Mouse (Mus musculus): Measurements from ENCODE around the gene Sugp2. TPM values are rescaled to one million over a fixed set of nuclear protein-coding genes. Genes with fewer than 3 reads are reported as not detected.
A peak's percentile ranks its signal among the peaks of the same experiment; 100 is the strongest.
"Not testable (repeated sequence)": the region's sequence is repeated elsewhere in the genome, so short reads cannot be mapped to it uniquely, and the experiment has no call there.

Sugp2 gene
- polyA plus RNA-seq, 1 experiment from 2014 or later: 40.5 TPM

- peak overlapping the region; percentile 62 for H3K4me3 ChIP-seq
- H3K27me3 ChIP-seq: peaks cover 11% of the 10 kb centered on the region; the same call in 1 of the 2 replicates
- H3K4me1 ChIP-seq: peaks cover 16% of the 10 kb centered on the region
- WGBS: 67% methylated on average over 1 of the region's 1 CpGs
- H3K4me2 ChIP-seq (replicated peaks): peak overlapping the region; percentile 98
- H3K36me3 ChIP-seq: no peaks in the 10 kb centered on the region
- no peak for ATAC-seq (ENCODE audit: low FRiP score, low read depth)
- no peak overlapping the region for H3K27ac ChIP-seq
- H3K9ac ChIP-seq: peak overlapping the region; percentile 75
- H3K9me3 ChIP-seq: no peaks in the 10 kb centered on the region
Measured at GRCm38 (mm10) chr8:70211275-70211674, 22.8 kb upstream of the Sugp2 start.

DNA sequence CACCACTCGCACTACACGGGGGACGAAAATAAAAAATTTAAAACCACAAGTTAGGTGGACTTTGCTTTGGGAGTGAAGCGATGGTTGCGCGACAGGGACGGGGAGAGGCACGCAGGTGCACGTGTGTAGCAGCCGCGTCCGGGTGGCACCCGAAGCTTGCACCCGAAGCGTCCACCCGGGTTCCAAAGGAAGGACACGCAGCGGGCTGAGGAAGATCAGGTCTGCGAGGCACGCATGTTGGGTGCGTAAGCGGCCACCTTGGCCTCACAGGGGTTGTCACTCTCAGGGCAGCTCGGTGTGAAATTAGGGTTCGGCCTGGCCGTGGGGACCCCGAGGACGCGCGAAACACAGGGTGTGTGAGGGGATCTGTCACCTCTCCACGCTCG, 22.3 kb upstream of the Sugp2 start:
- H3K36me3 ChIP-seq: no peaks in the 10 kb centered on the region
- ATAC-seq (ENCODE audit: low FRiP score, low read depth): no peak
- peak overlapping the region; percentile 75 for H3K9ac ChIP-seq
- H3K4me3 ChIP-seq: peak overlapping the region; percentile 62
- 1% methylated on average over 31 of the region's 31 CpGs for WGBS
- no peaks in the 10 kb centered on the region for H3K9me3 ChIP-seq
- peaks cover 16% of the 10 kb centered on the region for H3K4me1 ChIP-seq
- H3K27me3 ChIP-seq: peaks cover 11% of the 10 kb centered on the region; the same call in 1 of the 2 replicates
- H3K27ac ChIP-seq: no peak overlapping the region
- H3K4me2 ChIP-seq (replicated peaks): peak overlapping the region; percentile 98

DNA sequence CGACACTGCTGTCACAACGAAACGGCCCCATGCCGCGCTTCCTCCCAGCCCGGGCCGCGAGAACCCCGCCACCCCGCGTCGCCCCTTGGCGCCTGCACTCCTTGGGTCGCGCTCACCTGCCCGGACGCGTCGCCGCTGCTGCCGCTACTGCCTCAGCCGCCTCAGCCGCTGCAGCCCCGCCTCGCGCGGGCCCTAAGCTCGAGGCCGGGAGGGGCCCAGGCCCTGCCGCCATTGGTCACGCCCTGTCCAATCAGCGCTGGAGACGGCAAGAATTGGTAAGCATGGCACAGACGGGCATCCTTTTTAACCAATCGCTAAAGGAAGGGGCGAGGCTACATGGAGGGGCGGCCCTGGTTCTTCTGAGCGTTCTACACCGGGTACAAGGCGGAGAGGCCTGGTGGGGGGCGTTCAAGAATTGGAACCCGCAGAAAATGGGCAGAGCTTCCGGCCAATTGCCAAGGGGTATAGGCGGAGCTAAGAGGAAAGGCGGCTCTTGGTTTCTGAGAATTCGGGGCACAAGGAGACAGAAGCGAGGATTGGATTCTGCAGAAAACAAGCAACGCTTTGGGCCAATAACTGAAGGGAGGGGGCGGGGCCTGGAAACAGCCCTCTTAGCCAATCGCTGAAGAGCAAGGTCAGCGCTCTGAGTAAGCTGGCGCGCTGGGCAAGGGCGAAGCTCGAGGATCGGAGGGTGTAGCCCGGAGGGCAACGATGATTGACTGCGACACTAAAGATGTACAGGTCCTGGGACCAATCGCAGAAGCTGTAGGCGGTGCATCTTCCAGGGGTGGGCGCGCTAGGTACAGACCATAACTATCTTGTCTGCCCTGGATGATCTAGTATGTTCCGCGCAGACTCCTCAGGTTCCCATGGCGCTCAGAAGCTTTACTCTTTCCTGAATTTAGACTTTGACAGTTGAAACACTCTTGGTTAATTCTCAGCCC, 21.6 kb upstream of the Sugp2 start, which contains the start of gene Slc25a42:
Gene Slc25a42 (minus strand): TSS at position 194 of the 944 bp plus-strand sequence.
- Histone ChIP-seq H3K27me3 (peaks cover 11% of the 10 kb centered on the region; the same call in 1 of the 2 replicates), H3K36me3 (no peaks in the 10 kb centered on the region), H3K4me2 (replicated peaks) (peak within 1 kb of the TSS; percentile 98), H3K9ac (peak within 1 kb of the TSS; percentile 75), H3K4me1 (peaks cover 16% of the 10 kb centered on the region), H3K9me3 (no peaks in the 10 kb centered on the region), H3K27ac (no peak within 1 kb of the TSS), H3K4me3 (peak within 1 kb of the TSS; percentile 62)
- under 1% methylated on average over 66 of the region's 66 CpGs for WGBS
- peak; percentile 99 for ATAC-seq (ENCODE audit: low FRiP score, low read depth)

- no peaks in the 10 kb centered on the region for H3K9me3 ChIP-seq
- no peak overlapping the region for H3K4me3 ChIP-seq
- no peak overlapping the region for H3K4me2 ChIP-seq (replicated peaks)
- WGBS: 64% methylated on average over 3 of the region's 3 CpGs
- peaks cover 11% of the 10 kb centered on the region; the same call in 1 of the 2 replicates for H3K27me3 ChIP-seq
- peaks cover 19% of the 10 kb centered on the region for H3K4me1 ChIP-seq
- H3K36me3 ChIP-seq: no peaks in the 10 kb centered on the region
- no peak overlapping the region for H3K9ac ChIP-seq
- no peak overlapping the region for H3K27ac ChIP-seq
- ATAC-seq (ENCODE audit: low FRiP score, low read depth): no peak
Measured at GRCm38 (mm10) chr8:70214411-70214810, 19.6 kb upstream of the Sugp2 start.

GRCm38 (mm10) chr8:70215092-70215491, 18.9 kb upstream of the Sugp2 start:
- WGBS: 71% methylated on average over 5 of the region's 5 CpGs
- no peaks in the 10 kb centered on the region for H3K9me3 ChIP-seq
- no peak for ATAC-seq (ENCODE audit: low FRiP score, low read depth)
- H3K4me1 ChIP-seq: peaks cover 23% of the 10 kb centered on the region
- no peak overlapping the region for H3K9ac ChIP-seq
- H3K27me3 ChIP-seq: peaks cover 11% of the 10 kb centered on the region; the same call in 1 of the 2 replicates
- H3K36me3 ChIP-seq: no peaks in the 10 kb centered on the region
- no peak overlapping the region for H3K27ac ChIP-seq
- H3K4me2 ChIP-seq (replicated peaks): no peak overlapping the region
- H3K4me3 ChIP-seq: no peak overlapping the region

- not testable (repeated sequence) for H3K36me3 ChIP-seq; H3K27me3 ChIP-seq; H3K4me2 ChIP-seq (replicated peaks); H3K9ac ChIP-seq; H3K27ac ChIP-seq; ATAC-seq (ENCODE audit: low FRiP score, low read depth); H3K9me3 ChIP-seq; H3K4me3 ChIP-seq
- peaks cover 12% of the 10 kb centered on the region for H3K4me1 ChIP-seq
- 67% methylated on average over 3 of the region's 3 CpGs for WGBS
Measured at GRCm38 (mm10) chr8:70216161-70216560, 17.9 kb upstream of the Sugp2 start.

DNA sequence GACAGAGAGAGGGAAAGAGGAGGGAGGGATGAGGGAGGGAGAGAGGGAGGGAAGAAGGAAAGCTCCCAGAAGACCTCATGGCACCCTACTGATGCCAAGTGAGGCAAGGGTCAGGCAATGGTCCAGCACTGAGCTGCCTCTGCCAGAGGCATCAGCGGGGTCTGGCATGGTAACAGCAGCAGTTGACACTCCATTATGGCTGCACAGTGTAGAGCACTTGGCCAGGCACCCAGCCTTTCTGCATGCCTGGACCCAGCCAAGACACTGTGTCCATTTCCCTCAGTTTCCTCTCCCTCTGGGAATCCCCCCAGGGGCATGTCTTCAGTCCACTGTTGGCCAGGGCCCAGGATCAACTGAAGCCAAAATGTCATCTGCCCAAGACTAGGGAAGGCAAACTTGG, 17.5 kb upstream of the Sugp2 start:
- Histone ChIP-seq H3K27me3 (no peaks in the 10 kb centered on the region), H3K27ac (no peak overlapping the region), H3K4me1 (peaks cover 12% of the 10 kb centered on the region), H3K4me3 (no peak overlapping the region), H3K9me3 (no peaks in the 10 kb centered on the region), H3K4me2 (replicated peaks) (no peak overlapping the region), H3K36me3 (peaks cover 3% of the 10 kb centered on the region), H3K9ac (no peak overlapping the region)
- ATAC-seq (ENCODE audit: low FRiP score, low read depth): no peak
- 69% methylated on average over 1 of the region's 1 CpGs for WGBS

GRCm38 (mm10) chr8:70217441-70217840, 16.6 kb upstream of the Sugp2 start:
- Histone ChIP-seq H3K27ac (no peak overlapping the region), H3K4me1 (peaks cover 12% of the 10 kb centered on the region), H3K27me3 (no peaks in the 10 kb centered on the region), H3K9ac (no peak overlapping the region), H3K36me3 (peaks cover 12% of the 10 kb centered on the region), H3K9me3 (no peaks in the 10 kb centered on the region), H3K4me2 (replicated peaks) (no peak overlapping the region), H3K4me3 (no peak overlapping the region)
- no peak for ATAC-seq (ENCODE audit: low FRiP score, low read depth)

GRCm38 (mm10) chr8:70219107-70219684, 14.8 kb upstream of the Sugp2 start:
- 43% methylated on average over 5 of the region's 5 CpGs for WGBS
- H3K4me2 ChIP-seq (replicated peaks): no peak overlapping the region
- peaks cover 8% of the 10 kb centered on the region for H3K4me1 ChIP-seq
- peaks cover 29% of the 10 kb centered on the region for H3K36me3 ChIP-seq
- no peak overlapping the region for H3K4me3 ChIP-seq
- 0 out of 2 replicates have a peak overlapping the region, but pooled peaks have one; percentile 40 for H3K9ac ChIP-seq
- no peak overlapping the region for H3K27ac ChIP-seq
- ATAC-seq (ENCODE audit: low FRiP score, low read depth): no peak
- H3K9me3 ChIP-seq: no peaks in the 10 kb centered on the region
- no peaks in the 10 kb centered on the region for H3K27me3 ChIP-seq

GRCm38 (mm10) chr8:70220236-70220840, 13.7 kb upstream of the Sugp2 start:
- Histone ChIP-seq H3K27me3 (no peaks in the 10 kb centered on the region), H3K36me3 (peaks cover 41% of the 10 kb centered on the region), H3K9ac (no peak overlapping the region), H3K9me3 (no peaks in the 10 kb centered on the region), H3K4me3 (no peak overlapping the region), H3K4me2 (replicated peaks) (no peak overlapping the region), H3K4me1 (peaks cover 8% of the 10 kb centered on the region), H3K27ac (no peak overlapping the region)
- no peak for ATAC-seq (ENCODE audit: low FRiP score, low read depth)
- WGBS: 68% methylated on average over 8 of the region's 8 CpGs

GRCm38 (mm10) chr8:70220911-70221310, 13.1 kb upstream of the Sugp2 start:
- no peak overlapping the region for H3K4me2 ChIP-seq (replicated peaks)
- no peak overlapping the region for H3K27ac ChIP-seq
- 92% methylated on average over 3 of the region's 3 CpGs for WGBS
- H3K4me1 ChIP-seq: peaks cover 8% of the 10 kb centered on the region
- no peaks in the 10 kb centered on the region for H3K9me3 ChIP-seq
- no peak overlapping the region for H3K9ac ChIP-seq
- no peak overlapping the region for H3K4me3 ChIP-seq
- no peak for ATAC-seq (ENCODE audit: low FRiP score, low read depth)
- H3K36me3 ChIP-seq: peaks cover 46% of the 10 kb centered on the region
- no peaks in the 10 kb centered on the region for H3K27me3 ChIP-seq

GRCm38 (mm10) chr8:70222041-70222440, 12.0 kb upstream of the Sugp2 start:
- no peak for ATAC-seq (ENCODE audit: low FRiP score, low read depth)

More at GRCm38 (mm10) chr8:70222041-70222440, 12.0 kb upstream of the Sugp2 start:
- 90% methylated on average over 12 of the region's 12 CpGs for WGBS
- H3K4me1 ChIP-seq: peaks cover 8% of the 10 kb centered on the region
- H3K4me2 ChIP-seq (replicated peaks): no peak overlapping the region
- no peak overlapping the region for H3K27ac ChIP-seq
- H3K27me3 ChIP-seq: no peaks in the 10 kb centered on the region
- no peak overlapping the region for H3K4me3 ChIP-seq
- H3K9me3 ChIP-seq: no peaks in the 10 kb centered on the region
- peaks cover 47% of the 10 kb centered on the region for H3K36me3 ChIP-seq
- H3K9ac ChIP-seq: no peak overlapping the region

Measured in limb, embryonic 13.5 days (tissue).